Mouse (Mus musculus) G1E (cell line): Measurements from ENCODE around the gene Ryr1. TPM values are rescaled to one million over a fixed set of nuclear protein-coding genes. Genes with fewer than 3 reads are reported as not detected.
"Not testable (repeated sequence)": the region's sequence is repeated elsewhere in the genome, so short reads cannot be mapped to it uniquely, and the experiment has no call there.

Source experiments
- ATAC-seq: 2 replicates; pipeline ENCODE4 v1.8.0; 2016; ENCODE audit warnings: mild to moderate bottlenecking; ENCODE audit not compliant: insufficient number of reproducible peaks, poor library complexity, low FRiP score, severe bottlenecking; ENCODE audit errors: extremely low read depth
- DNase-seq: peaks from one replicate; pipeline ENCODE4 v3.0.0; 2012; ENCODE audit warnings: low spot score
- H3K27me3 ChIP-seq: 2 replicates; pipeline ENCODE4 v1.6.1; 2012; ENCODE audit warnings: mild to moderate bottlenecking, low read length, inconsistent platforms; ENCODE audit not compliant: insufficient read depth
- H3K36me3 ChIP-seq: replicated peaks from 2 replicates; pipeline ENCODE3; 2012; ENCODE audit warnings: mild to moderate bottlenecking, inconsistent platforms
- H3K4me1 ChIP-seq: 2 replicates; pipeline ENCODE4 v1.6.1; 2012; ENCODE audit warnings: low read depth, low read length, inconsistent platforms, mixed read lengths; ENCODE audit not compliant: insufficient read depth
- H3K4me3 ChIP-seq: 2 replicates; pipeline ENCODE4 v1.5.1; 2012; ENCODE audit warnings: low read depth, mild to moderate bottlenecking, inconsistent platforms, low read length, moderate library complexity, mixed read lengths
- H3K9me3 ChIP-seq: replicated peaks from 2 replicates; pipeline ENCODE4 v1.6.1; 2012; ENCODE audit warnings: inconsistent platforms
- CTCF ChIP-seq: IDR thresholded peaks from 2 replicates; pipeline ENCODE4 v1.5.1; 2012; ENCODE audit warnings: low read depth, low read length, inconsistent platforms, mixed read lengths
- GATA1 ChIP-seq: IDR thresholded peaks from 2 replicates; pipeline ENCODE4 v1.6.1; 2012; ENCODE audit warnings: borderline replicate concordance, low read length, inconsistent platforms, mixed read lengths
- GATA2 ChIP-seq: IDR thresholded peaks from 2 replicates; pipeline ENCODE4 v1.6.1; 2012; ENCODE audit warnings: low read depth, low read length, inconsistent platforms, borderline replicate concordance
- POLR2AphosphoS5 ChIP-seq: IDR thresholded peaks from 2 replicates; pipeline ENCODE4 v1.6.1; 2012; ENCODE audit warnings: low read depth, low read length, inconsistent platforms; ENCODE audit not compliant: insufficient replicate concordance
- TAL1 ChIP-seq: conservative IDR thresholded peaks from 2 replicates; pipeline ENCODE4 v1.6.1; 2012; ENCODE audit warnings: low read depth, low read length, inconsistent platforms, mixed read lengths
- polyA plus RNA-seq: library from polyadenylated mRNA; stranded (reverse); fragments of >175 nt; gene quantifications from 2 replicates; pipeline ENCODE4 v1.2.3, GENCODE M21; 2012
- total RNA-seq, 2 experiments: library from RNA; stranded (forward) in 1 of 2; stranded (reverse) in 1 of 2; fragments of 200-1000 nt in 1 of 2; fragments of >200 nt in 1 of 2; fragmentation: Nextera tagmentation in 1 of 2; gene quantifications; 2 replicates each; pipeline ENCODE4 v1.2.3; 2014 to 2017

The Ryr1 gene
- total and polyA plus RNA-seq, 3 experiments: under 0.01 to 0.38 (median 0.30) TPM

- DNase-seq (no peak), ATAC-seq (no peak)
- peaks cover 25% of the 10 kb centered on the region for H3K27me3 ChIP-seq
- no peaks in the 10 kb centered on the region for H3K36me3 ChIP-seq
- no peak for TF ChIP-seq POLR2AphosphoS5
- TF ChIP-seq CTCF: no peak
- TF ChIP-seq GATA2: no peak
- TF ChIP-seq TAL1: no peak
- no peak for TF ChIP-seq GATA1
- H3K9me3 ChIP-seq: no peaks in the 10 kb centered on the region
- peaks cover 47% of the 10 kb centered on the region for H3K4me1 ChIP-seq
- no peak overlapping the region for H3K4me3 ChIP-seq
Observed at GRCm38 (mm10) chr7:29146625-29147367, 21.8 kb upstream of the Ryr1 start.

- no peaks in the 10 kb centered on the region for H3K36me3 ChIP-seq
- TF ChIP-seq TAL1: no peak
- no peak for TF ChIP-seq CTCF
- TF ChIP-seq POLR2AphosphoS5: no peak
- TF ChIP-seq GATA2: no peak
- TF ChIP-seq GATA1: no peak
- peaks cover 10% of the 10 kb centered on the region for H3K27me3 ChIP-seq
- ATAC-seq: peak; percentile 60
- DNase-seq: peak; percentile 43
- H3K4me3 ChIP-seq: no peak overlapping the region; the same call in 1 of the 2 replicates
- H3K4me1 ChIP-seq: peaks cover 47% of the 10 kb centered on the region
- no peaks in the 10 kb centered on the region for H3K9me3 ChIP-seq
Observed at GRCm38 (mm10) chr7:29144006-29144405, 19.0 kb upstream of the Ryr1 start.

- H3K4me3 ChIP-seq: no peak overlapping the region
- TF ChIP-seq GATA1 (no peak), TAL1 (no peak), POLR2AphosphoS5 (no peak), CTCF (no peak), GATA2 (no peak)
- peaks cover 14% of the 10 kb centered on the region; the same call in 1 of the 2 replicates for H3K27me3 ChIP-seq
- H3K36me3 ChIP-seq: no peaks in the 10 kb centered on the region
- peaks cover 41% of the 10 kb centered on the region for H3K4me1 ChIP-seq
- no peaks in the 10 kb centered on the region for H3K9me3 ChIP-seq
- ATAC-seq (no peak), DNase-seq (no peak)
Observed at GRCm38 (mm10) chr7:29141416-29141815, 16.4 kb upstream of the Ryr1 start.

- not testable (repeated sequence) for DNase-seq, ATAC-seq, H3K9me3 ChIP-seq, H3K36me3 ChIP-seq, H3K4me3 ChIP-seq
- Histone ChIP-seq H3K4me1 (peaks cover 38% of the 10 kb centered on the region), H3K27me3 (peaks cover 21% of the 10 kb centered on the region; the same call in 1 of the 2 replicates)
Observed at GRCm38 (mm10) chr7:29139237-29139636, 14.3 kb upstream of the Ryr1 start.

- peaks cover 19% of the 10 kb centered on the region; the same call in 1 of the 2 replicates for H3K27me3 ChIP-seq
- ATAC-seq (no peak), DNase-seq (no peak)
- TF ChIP-seq CTCF (no peak), GATA1 (no peak), GATA2 (no peak), TAL1 (no peak), POLR2AphosphoS5 (no peak)
- H3K4me1 ChIP-seq: peaks cover 34% of the 10 kb centered on the region
- no peaks in the 10 kb centered on the region for H3K9me3 ChIP-seq
- no peaks in the 10 kb centered on the region for H3K36me3 ChIP-seq
- no peak overlapping the region for H3K4me3 ChIP-seq
Observed at GRCm38 (mm10) chr7:29137429-29137828, 12.4 kb upstream of the Ryr1 start.

DNA sequence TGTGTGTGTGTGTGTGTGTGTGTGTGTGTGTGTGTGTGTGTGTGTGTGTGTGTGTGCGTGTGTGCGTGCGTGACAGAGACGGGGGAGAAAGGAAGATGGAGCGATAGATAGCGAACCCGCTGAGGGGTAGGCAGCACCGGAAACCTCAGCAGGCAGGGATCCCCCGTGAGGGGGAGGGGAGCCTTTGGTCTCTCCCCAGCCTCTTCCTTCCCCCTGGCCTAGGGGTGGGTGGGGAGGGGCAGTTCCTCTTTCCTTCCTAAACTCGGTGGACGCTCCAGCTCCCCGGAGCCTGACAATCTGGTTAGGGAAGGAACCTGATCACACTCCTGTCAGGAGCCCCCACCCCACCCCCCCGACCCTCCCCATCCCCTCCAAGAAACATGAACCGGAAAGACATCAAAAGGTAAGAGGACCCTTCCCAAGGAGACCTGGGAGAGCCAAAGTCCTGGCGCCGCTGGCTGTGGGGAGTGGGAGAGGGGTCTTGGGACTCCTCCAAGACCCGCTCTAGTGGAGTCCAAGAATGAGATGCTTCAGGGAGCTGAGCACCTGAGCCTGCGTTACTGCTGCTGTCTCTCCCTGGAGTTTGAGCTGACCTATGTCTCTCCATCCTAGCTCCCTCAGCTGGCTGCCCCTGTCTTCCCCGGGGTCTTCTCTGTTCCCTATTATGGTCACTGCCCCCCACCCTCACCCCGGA is 9.9 kb upstream of the Ryr1 start, which contains the start of gene Rasgrp4:
Rasgrp4 (plus strand) TSS at position 159 of the 694 bp plus-strand sequence.
- no peaks in the 10 kb centered on the region for H3K9me3 ChIP-seq
- TF ChIP-seq GATA2 (no peak), TAL1 (no peak), POLR2AphosphoS5 (no peak), GATA1 (no peak), CTCF (no peak)
- DNase-seq (peak; percentile 83), ATAC-seq (peak; percentile 75)
- peaks cover 22% of the 10 kb centered on the region; the same call in 1 of the 2 replicates for H3K27me3 ChIP-seq
- H3K4me1 ChIP-seq: peaks cover 26% of the 10 kb centered on the region
- no peaks in the 10 kb centered on the region for H3K36me3 ChIP-seq
- peak within 1 kb of the TSS; percentile 53 for H3K4me3 ChIP-seq
